Mouse (Mus musculus) kidney, adult 11 months (tissue): ENCODE results near the gene Ankrd34a.

ENCODE experiments used
- DNase-seq: peaks from one replicate; pipeline ENCODE4 v3.0.0; 2022

The Ankrd34a gene

GRCm38 (mm10) chr3:96596228-96596707, at the start of gene Ankrd34a:
Ankrd34a (plus strand) TSS chr3:96596636.
- peak; percentile 22 for DNase-seq

GRCm38 (mm10) chr3:96546880-96547279, 49.6 kb upstream of the Ankrd34a start:
- no peak for DNase-seq

DNA sequence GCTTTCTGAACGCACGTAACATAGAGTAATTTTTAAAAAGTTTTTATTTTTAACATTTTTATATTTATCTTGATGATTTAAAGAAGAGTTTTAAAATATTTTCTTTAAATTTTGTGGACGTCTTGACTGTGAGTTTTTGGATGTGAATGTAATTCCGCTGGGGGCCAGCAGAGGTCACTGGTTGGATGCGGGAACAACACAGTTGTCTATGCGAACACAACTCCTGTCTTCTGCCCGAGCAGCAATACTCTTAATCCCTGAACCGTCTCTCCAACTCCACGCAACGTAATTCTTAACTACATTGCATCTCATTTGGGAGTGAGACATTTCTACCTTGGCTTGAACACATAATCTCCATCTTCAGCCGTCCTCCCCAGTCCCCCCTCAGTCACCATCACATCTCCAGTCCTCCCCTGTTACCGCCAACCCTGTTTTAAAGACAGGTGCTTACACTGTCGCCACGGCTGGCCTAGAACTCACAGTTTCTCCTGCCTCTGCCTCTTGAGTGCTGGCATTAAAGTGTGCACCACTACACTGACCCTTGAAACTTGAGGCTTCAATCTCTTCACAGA, 49.0 kb upstream of the Ankrd34a start:
- DNase-seq = peak; percentile 60

- no peak for DNase-seq
These were observed 47.6 kb upstream of the Ankrd34a start for GRCm38 (mm10) chr3:96548824-96549223.

- no peak for DNase-seq
These were observed 47.1 kb upstream of the Ankrd34a start for GRCm38 (mm10) chr3:96549346-96549745.

GRCm38 (mm10) chr3:96551203-96551602, 45.2 kb upstream of the Ankrd34a start:
- DNase-seq = peak; percentile 69

DNA sequence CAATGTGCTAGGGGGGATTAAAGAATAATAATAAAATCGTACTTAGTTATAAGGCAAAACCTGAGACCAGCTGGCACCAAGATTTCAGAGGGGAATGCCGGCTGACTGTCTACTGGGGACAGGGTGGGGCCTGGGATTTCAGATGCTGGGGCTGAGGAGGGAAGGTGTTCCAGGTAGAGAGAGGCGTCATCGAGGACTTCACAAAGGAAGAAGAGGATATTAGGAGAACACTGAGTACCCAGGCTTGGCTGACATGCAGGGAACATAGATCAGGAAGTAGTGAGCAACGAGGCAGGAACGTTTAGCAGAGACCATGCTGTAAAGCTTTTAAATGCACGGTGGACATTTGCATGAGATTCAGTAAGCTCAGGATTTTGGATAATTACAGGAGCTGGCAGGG, 44.5 kb upstream of the Ankrd34a start:
- DNase-seq = no peak

DNA sequence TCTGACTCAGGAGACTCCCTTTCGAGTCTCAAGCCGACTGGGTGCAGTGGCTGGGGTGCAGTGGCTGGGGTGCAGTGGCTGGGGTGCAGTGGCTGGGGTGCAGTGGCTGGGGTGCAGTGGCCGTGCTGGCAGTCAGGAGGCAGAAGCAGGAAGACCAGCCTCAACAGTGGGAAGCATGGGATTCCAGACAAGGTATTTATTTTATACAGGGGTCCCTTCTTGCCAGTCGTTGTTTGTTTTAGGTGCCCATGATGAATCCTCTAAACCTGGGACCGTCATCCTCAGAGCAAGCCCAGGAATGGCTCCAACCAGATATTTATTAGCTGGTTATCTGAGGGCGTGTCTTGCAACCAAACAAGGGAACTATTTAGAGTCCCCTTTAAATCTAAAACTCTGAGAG, 42.8 kb upstream of the Ankrd34a start:
- no peak for DNase-seq

DNA sequence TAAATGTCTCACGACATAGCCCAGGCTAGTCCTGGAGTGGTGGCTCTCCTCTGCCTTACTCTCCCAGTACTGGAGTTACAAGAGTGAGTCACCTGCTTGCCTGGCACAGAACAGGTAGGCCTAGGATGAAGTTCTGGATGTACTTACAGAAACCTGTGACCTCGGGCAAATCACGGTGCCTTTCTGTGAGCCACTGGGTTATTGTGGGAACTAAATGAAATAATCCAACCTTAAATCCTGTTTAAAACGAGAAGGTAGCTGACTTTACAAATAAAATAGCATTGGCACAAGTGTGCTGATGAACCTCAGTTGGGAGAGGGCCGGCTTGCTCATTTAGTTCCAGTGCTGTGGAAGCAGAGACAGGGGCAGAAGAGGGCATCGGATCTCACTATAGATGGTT, 42.2 kb upstream of the Ankrd34a start:
- peak; percentile 34 for DNase-seq

DNA sequence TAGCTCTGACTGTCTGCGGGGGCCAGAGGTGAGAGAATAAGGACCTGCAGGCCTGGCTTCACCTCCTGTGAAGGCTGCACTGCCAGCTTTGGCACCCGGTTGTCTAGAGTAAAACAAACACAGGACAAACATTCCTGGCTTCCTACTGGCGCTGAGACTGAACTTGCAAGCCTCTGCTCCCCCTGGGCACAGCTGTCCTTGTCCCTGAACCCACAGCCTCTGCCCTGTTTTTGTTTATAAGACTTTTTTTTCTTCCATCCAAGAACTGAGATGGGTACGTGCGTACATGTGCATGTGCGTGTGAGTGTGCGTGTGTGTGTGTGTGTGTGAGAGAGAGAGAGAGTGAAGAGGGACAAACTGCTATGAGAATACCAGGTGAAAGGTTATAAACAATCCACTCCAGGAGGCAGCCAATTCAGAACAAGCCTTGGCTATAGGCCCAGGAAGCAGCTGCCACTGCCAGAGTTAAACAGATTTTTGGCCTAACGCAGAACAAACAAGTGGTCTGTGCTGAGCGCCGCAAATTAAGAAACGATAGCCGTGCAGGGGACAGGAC, 41.3 kb upstream of the Ankrd34a start:
- peak; percentile 92 for DNase-seq

DNA sequence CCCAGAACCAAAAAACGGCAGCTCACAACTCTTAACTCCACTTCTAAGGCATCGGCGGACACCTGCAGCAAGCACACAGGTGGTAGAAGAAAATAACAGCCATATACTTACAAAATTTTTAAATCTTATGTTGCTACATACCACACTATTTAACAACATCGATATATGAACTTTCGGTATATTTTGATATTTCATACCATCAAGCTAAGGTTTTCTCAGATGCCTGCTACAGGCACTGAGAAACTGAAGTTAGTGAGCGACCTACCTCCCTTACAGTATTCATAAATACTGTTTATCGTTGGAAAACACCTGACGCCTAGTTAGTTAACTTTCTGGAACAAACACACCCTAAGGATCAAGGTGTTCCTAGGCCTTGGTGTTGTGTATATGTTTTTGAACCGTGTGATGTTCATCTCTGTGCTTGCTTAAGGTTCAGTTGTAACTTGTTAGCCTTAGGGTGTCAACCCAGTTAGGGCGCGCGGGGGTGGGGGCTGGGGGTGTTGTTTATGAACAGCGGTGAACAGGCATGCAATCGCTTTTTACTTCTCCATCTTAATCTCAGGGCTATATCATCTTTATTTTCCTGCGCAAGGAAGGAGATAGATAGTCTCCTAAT, 40.3 kb upstream of the Ankrd34a start:
- DNase-seq = no peak

- DNase-seq = peak; percentile 30
These were observed 39.5 kb upstream of the Ankrd34a start for GRCm38 (mm10) chr3:96556651-96557635.

DNA sequence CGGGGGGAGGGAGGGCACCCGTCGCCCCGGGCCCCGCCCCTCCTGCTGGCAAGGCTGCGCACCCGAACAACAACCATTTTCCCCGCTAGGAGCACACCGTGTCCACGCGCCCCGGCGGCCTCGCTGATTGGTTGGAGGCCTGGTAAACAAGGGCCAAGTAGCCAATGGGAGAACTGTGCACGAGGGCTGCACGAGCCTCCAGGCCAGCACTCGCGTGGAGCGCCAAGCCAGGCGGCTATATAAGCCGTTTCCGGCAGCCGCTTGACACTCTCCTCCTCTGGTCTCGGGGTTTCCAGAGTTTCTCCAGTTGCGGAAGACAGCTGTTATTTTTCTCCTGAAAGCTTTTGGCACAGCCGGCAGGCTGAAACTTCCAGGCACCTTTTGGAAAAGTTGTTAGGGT, 38.7 kb upstream of the Ankrd34a start, which contains the start of gene Txnip:
Gene Txnip, plus strand, starts transcription at position 264 of the 400 bp plus-strand sequence.
- peak; percentile 100 for DNase-seq

DNA sequence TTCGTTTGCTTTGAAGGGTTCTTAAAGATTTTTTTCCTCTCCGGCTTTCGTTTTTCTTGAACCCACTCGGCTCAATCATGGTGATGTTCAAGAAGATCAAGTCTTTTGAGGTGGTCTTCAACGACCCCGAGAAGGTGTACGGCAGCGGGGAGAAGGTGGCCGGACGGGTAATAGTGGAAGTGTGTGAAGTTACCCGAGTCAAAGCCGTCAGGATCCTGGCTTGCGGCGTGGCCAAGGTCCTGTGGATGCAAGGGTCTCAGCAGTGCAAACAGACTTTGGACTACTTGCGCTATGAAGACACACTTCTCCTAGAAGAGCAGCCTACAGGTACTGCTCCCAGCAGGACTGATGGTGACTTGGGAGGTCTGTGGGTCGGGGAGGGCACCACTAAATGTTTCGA, 38.3 kb upstream of the Ankrd34a start:
- peak; percentile 49 for DNase-seq

DNA sequence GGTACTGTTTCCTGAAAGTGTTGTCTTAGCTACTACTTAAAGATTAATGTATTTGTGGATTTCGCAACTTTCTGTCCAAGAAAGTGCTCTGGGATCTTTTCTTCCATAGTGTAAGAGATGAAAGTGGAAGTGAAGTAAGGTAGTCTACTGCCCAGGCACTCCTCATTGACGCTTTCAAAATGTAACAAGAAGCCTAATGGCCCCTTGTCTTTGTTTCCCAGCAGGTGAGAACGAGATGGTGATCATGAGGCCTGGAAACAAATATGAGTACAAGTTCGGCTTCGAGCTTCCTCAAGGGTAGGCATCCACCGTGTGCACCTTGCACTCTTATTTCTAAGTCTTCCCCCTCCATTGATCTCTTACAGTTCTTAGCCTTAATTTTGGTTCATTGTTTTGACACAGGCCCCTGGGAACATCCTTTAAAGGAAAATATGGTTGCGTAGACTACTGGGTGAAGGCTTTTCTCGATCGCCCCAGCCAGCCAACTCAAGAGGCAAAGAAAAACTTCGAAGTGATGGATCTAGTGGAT, 37.7 kb upstream of the Ankrd34a start:
- DNase-seq = no peak

- DNase-seq = peak; percentile 18
These were observed 37.0 kb upstream of the Ankrd34a start for GRCm38 (mm10) chr3:96559398-96559910.

DNA sequence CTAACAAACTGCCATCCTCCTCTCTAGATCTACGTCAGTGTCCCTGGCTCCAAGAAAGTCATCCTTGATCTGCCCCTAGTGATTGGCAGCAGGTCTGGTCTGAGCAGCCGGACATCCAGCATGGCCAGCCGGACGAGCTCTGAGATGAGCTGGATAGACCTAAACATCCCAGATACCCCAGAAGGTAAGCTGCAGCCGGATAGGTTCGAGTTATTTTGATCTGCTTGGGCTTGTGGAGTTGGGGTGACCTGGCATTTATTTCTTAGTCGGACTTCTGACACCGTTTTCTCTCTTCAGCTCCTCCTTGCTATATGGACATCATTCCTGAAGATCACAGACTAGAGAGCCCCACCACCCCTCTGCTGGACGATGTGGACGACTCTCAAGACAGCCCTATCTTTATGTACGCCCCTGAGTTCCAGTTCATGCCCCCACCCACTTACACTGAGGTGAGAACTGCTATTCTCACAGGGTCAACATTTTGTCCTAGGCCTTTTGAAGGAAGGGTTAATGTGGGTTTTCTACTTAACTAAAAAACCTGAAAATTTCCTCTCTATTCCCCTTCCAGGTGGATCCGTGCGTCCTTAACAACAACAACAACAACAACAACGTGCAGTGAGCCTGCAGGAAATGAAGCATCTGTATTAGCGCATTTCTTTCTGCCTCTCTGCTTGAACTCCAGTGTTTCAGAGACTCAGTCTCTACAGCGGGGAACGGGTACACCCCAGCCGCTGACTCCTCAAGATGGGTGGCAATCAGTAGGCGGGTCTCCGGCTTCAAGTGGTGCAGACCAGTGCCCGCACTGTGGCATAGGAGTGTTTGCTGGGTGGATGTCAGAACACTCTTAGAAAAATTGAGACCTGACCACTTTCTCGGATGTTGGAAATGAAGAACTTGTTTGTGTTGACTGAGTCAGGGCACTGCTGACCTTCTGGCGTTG, 36.3 kb upstream of the Ankrd34a start:
- peak; percentile 17 for DNase-seq

GRCm38 (mm10) chr3:96560881-96561668, 35.4 kb upstream of the Ankrd34a start:
- DNase-seq = peak; percentile 26

- DNase-seq = peak; percentile 52
These were observed 34.3 kb upstream of the Ankrd34a start for GRCm38 (mm10) chr3:96561946-96562681.

- peak; percentile 44 for DNase-seq
These were observed 33.2 kb upstream of the Ankrd34a start for GRCm38 (mm10) chr3:96563267-96563666.
